Mouse (Mus musculus): ENCODE results near the gene Ap2a1. TPM values are rescaled to one million over a fixed set of nuclear protein-coding genes. Genes with fewer than 3 reads are reported as not detected.
A peak's percentile ranks its signal among the peaks of the same experiment; 100 is the strongest.

Gene Ap2a1
- polyA plus RNA-seq, 1 experiment, result 107 TPM

DNA sequence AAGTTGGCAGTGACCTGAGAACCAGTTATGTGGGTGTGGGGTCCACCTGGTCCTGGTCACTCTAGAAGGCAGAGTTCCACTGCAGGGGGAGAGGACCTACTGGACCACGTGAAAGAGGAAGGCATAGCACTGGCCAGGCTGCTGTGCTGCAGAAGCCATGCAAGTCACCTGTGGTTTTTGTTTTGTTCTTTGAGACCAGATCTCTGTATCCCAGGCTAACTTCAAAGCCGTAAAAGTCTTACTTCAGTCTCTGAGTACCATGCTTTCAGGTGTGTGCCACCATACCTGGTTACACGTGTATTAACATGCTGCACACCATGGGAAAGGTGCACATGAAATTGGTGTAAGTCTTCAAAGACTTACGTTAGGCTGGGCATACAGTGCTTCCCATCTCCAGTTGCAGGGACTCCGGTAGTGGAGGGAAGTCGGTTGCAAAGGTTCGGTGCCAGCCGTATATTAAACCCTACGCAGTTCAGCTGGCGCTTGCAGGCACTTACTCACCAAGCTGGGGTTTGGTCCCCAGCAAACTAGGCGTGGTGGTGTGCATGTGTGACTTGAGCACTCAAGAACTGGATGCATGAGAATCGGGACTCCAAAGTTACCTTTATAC is 77.6 kb downstream of the Ap2a1 start:
- H3K9me3 ChIP-seq (replicated peaks; ENCODE audit: control insufficient read depth, insufficient read depth, low read length, poor library complexity, severe bottlenecking), result no peaks in the 10 kb centered on the region
- no peak overlapping the region for H3K4me3 ChIP-seq (ENCODE audit: low read depth, low read length)
- no peak overlapping the region for H3K27ac ChIP-seq (ENCODE audit: insufficient read depth, low read length)
- H3K9ac ChIP-seq (ENCODE audit: low read depth, poor library complexity, severe bottlenecking), result no peak overlapping the region
- TF ChIP-seq POLR2A (IDR thresholded peaks at IDR 0.05; ENCODE audit: insufficient read depth, low read length) (no peak), EP300 (IDR thresholded peaks at IDR 0.05; ENCODE audit: insufficient read depth, low read depth, low read length) (no peak), CTCF (IDR thresholded peaks at IDR 0.05; ENCODE audit: low read depth, low read length) (no peak)
- no peaks in the 10 kb centered on the region for H3K27me3 ChIP-seq (ENCODE audit: control insufficient read depth, insufficient read depth, low read length, poor library complexity, severe bottlenecking)
- no peaks in the 10 kb centered on the region for H3K4me1 ChIP-seq (ENCODE audit: control insufficient read depth, insufficient read depth, low read length)
- no peaks in the 10 kb centered on the region for H3K36me3 ChIP-seq (ENCODE audit: control insufficient read depth, insufficient read depth, low read length, poor library complexity, severe bottlenecking)

DNA sequence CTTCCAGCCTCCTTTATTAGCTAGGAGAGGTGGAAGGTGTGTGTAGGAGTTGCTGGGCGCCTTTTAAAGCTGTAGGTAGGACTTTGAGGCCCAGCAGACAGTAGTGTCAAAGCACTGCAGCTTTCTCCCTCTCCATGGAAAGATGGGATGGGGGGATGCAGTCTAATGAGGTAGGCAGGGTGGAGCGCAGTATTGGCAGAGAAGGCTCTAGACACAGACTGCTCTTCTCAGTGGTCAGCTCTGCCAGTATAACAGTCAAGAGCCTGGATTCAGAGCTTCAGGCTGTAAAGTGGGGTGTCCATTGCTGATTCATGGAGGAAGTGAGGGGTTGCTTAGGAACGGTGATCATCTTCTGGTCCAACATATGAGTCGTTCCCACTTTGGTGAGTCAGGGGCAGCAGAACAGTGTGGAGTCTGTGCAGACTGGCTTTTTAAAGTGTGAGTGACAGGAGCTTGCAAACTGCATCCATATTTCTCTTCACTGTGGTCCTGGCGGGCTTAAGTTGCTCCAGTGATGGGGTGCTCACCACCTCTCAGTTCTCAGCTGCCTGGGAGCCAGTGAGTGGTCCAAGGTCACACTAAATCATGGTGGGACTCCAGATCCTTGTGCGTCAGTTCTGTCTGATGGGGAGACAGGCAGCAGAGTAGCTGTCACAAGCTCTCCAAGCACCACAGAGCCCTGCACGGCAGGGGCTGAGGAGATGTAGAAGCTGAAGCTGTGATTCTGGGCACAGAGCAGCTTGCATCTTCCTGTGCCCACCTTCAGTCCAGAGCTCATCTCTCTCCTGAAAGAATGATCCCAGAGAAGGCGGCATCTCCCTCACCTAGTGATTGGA is 78.3 kb downstream of the Ap2a1 start:
- Histone ChIP-seq H3K36me3 (ENCODE audit: control insufficient read depth, insufficient read depth, low read length, poor library complexity, severe bottlenecking) (no peaks in the 10 kb centered on the region), H3K4me3 (ENCODE audit: low read depth, low read length) (peak overlapping the region; percentile 88), H3K27ac (ENCODE audit: insufficient read depth, low read length) (no peak overlapping the region), H3K9ac (ENCODE audit: low read depth, poor library complexity, severe bottlenecking) (peak overlapping the region; percentile 69), H3K9me3 (replicated peaks; ENCODE audit: control insufficient read depth, insufficient read depth, low read length, poor library complexity, severe bottlenecking) (no peaks in the 10 kb centered on the region), H3K4me1 (ENCODE audit: control insufficient read depth, insufficient read depth, low read length) (no peaks in the 10 kb centered on the region), H3K27me3 (ENCODE audit: control insufficient read depth, insufficient read depth, low read length, poor library complexity, severe bottlenecking) (no peaks in the 10 kb centered on the region)
- no peak for TF ChIP-seq POLR2A (IDR thresholded peaks at IDR 0.05; ENCODE audit: insufficient read depth, low read length)
- TF ChIP-seq CTCF (IDR thresholded peaks at IDR 0.05; ENCODE audit: low read depth, low read length), result no peak
- TF ChIP-seq EP300 (IDR thresholded peaks at IDR 0.05; ENCODE audit: insufficient read depth, low read depth, low read length), result no peak

Other genes starting within 250 kb of the Ap2a1 start
- gene Izumo2, start 220.8 kb downstream of the Ap2a1 start, polyA plus RNA-seq (2011; ENCODE audit: insufficient read depth, insufficient read length, low read depth, missing spikeins), result 1.8 and 2.2 TPM in 2 replicates
- 52.2 and 62.7 TPM in 2 replicates for gene Vrk3, start 181.1 kb downstream of the Ap2a1 start, polyA plus RNA-seq (2011; ENCODE audit: insufficient read depth, insufficient read length, low read depth, missing spikeins)
- 24.4 and 28.4 TPM in 2 replicates for gene Zfp473, start 178.4 kb downstream of the Ap2a1 start, polyA plus RNA-seq (2011; ENCODE audit: insufficient read depth, insufficient read length, low read depth, missing spikeins)
- gene Nup62, start 113.4 kb downstream of the Ap2a1 start, polyA plus RNA-seq (2011; ENCODE audit: insufficient read depth, insufficient read length, low read depth, missing spikeins), result 90.6 and 109 TPM in 2 replicates
- gene Il4i1, start 113.1 kb downstream of the Ap2a1 start, polyA plus RNA-seq (2011; ENCODE audit: insufficient read depth, insufficient read length, low read depth, missing spikeins), result 4.7 and 6.4 TPM in 2 replicates
- 9.6 and 14.6 TPM in 2 replicates for gene Atf5, start 112.8 kb downstream of the Ap2a1 start, polyA plus RNA-seq (2011; ENCODE audit: insufficient read depth, insufficient read length, low read depth, missing spikeins)
- gene Akt1s1, start 80.5 kb downstream of the Ap2a1 start, polyA plus RNA-seq (2011; ENCODE audit: insufficient read depth, insufficient read length, low read depth, missing spikeins), result 38.1 and 38.3 TPM in 2 replicates
- 33.9 and 46.7 TPM in 2 replicates for gene Tbc1d17, start 80.4 kb downstream of the Ap2a1 start, polyA plus RNA-seq (2011; ENCODE audit: insufficient read depth, insufficient read length, low read depth, missing spikeins)
- gene Pnkp, start 72.4 kb downstream of the Ap2a1 start, polyA plus RNA-seq (2011; ENCODE audit: insufficient read depth, insufficient read length, low read depth, missing spikeins), result 22.3 and 30.3 TPM in 2 replicates
- 153 and 160 TPM in 2 replicates for gene Ptov1, start 59.7 kb downstream of the Ap2a1 start, polyA plus RNA-seq (2011; ENCODE audit: insufficient read depth, insufficient read length, low read depth, missing spikeins)
- gene Med25, start 36.8 kb downstream of the Ap2a1 start, polyA plus RNA-seq (2011; ENCODE audit: insufficient read depth, insufficient read length, low read depth, missing spikeins), result 54.0 and 65.6 TPM in 2 replicates
- gene Fuz, start 33.4 kb downstream of the Ap2a1 start, polyA plus RNA-seq (2011; ENCODE audit: insufficient read depth, insufficient read length, low read depth, missing spikeins), result 15.5 and 17.5 TPM in 2 replicates
- not detected in 2 replicates for gene Tsks, start 13.7 kb upstream of the Ap2a1 start, polyA plus RNA-seq (2011; ENCODE audit: insufficient read depth, insufficient read length, low read depth, missing spikeins)
- gene Cpt1c, start 45.4 kb upstream of the Ap2a1 start, polyA plus RNA-seq (2011; ENCODE audit: insufficient read depth, insufficient read length, low read depth, missing spikeins), result 73.3 and 84.5 TPM in 2 replicates
- gene Prmt1, start 57.1 kb upstream of the Ap2a1 start, polyA plus RNA-seq (2011; ENCODE audit: insufficient read depth, insufficient read length, low read depth, missing spikeins), result 461 and 485 TPM in 2 replicates
- 56.1 and 57.5 TPM in 2 replicates for gene Irf3, start 68.2 kb upstream of the Ap2a1 start, polyA plus RNA-seq (2011; ENCODE audit: insufficient read depth, insufficient read length, low read depth, missing spikeins)
- gene Bcl2l12, start 69.2 kb upstream of the Ap2a1 start, polyA plus RNA-seq (2011; ENCODE audit: insufficient read depth, insufficient read length, low read depth, missing spikeins), result 41.9 and 46.8 TPM in 2 replicates
- 64.2 and 73.2 TPM in 2 replicates for gene Scaf1, start 86.9 kb upstream of the Ap2a1 start, polyA plus RNA-seq (2011; ENCODE audit: insufficient read depth, insufficient read length, low read depth, missing spikeins)
- 72.4 and 80.4 TPM in 2 replicates for gene Rras, start 88.5 kb upstream of the Ap2a1 start, polyA plus RNA-seq (2011; ENCODE audit: insufficient read depth, insufficient read length, low read depth, missing spikeins)
- 35.0 and 35.5 TPM in 2 replicates for gene Prr12, start 123.4 kb upstream of the Ap2a1 start, polyA plus RNA-seq (2011; ENCODE audit: insufficient read depth, insufficient read length, low read depth, missing spikeins)
- 58.1 and 62.4 TPM in 2 replicates for gene Nosip, start 132.9 kb upstream of the Ap2a1 start, polyA plus RNA-seq (2011; ENCODE audit: insufficient read depth, insufficient read length, low read depth, missing spikeins)
- 7.7 and 12.0 TPM in 2 replicates for gene Prrg2, start 133.2 kb upstream of the Ap2a1 start, polyA plus RNA-seq (2011; ENCODE audit: insufficient read depth, insufficient read length, low read depth, missing spikeins)
- 66.7 and 88.2 TPM in 2 replicates for gene Rcn3, start 162.7 kb upstream of the Ap2a1 start, polyA plus RNA-seq (2011; ENCODE audit: insufficient read depth, insufficient read length, low read depth, missing spikeins)
- gene Fcgrt, start 174.4 kb upstream of the Ap2a1 start, polyA plus RNA-seq (2011; ENCODE audit: insufficient read depth, insufficient read length, low read depth, missing spikeins), result 2.0 and 2.5 TPM in 2 replicates
- gene Rps11, start 194.9 kb upstream of the Ap2a1 start, polyA plus RNA-seq (2011; ENCODE audit: insufficient read depth, insufficient read length, low read depth, missing spikeins), result 2,753 and 2,969 TPM in 2 replicates
- 3,729 and 4,020 TPM in 2 replicates for gene Rpl13a, start 199.3 kb upstream of the Ap2a1 start, polyA plus RNA-seq (2011; ENCODE audit: insufficient read depth, insufficient read length, low read depth, missing spikeins)
- gene Gm45713, start 206.7 kb upstream of the Ap2a1 start, polyA plus RNA-seq (2011; ENCODE audit: insufficient read depth, insufficient read length, low read depth, missing spikeins), result not detected in 2 replicates
- 3.0 and 3.7 TPM in 2 replicates for gene Flt3l, start 206.9 kb upstream of the Ap2a1 start, polyA plus RNA-seq (2011; ENCODE audit: insufficient read depth, insufficient read length, low read depth, missing spikeins)
- 38.5 and 43.6 TPM in 2 replicates for gene Pih1d1, start 224.8 kb upstream of the Ap2a1 start, polyA plus RNA-seq (2011; ENCODE audit: insufficient read depth, insufficient read length, low read depth, missing spikeins)
- 36.9 and 44.2 TPM in 2 replicates for gene Aldh16a1, start 225.1 kb upstream of the Ap2a1 start, polyA plus RNA-seq (2011; ENCODE audit: insufficient read depth, insufficient read length, low read depth, missing spikeins)
- 0.94 and 1.6 TPM in 2 replicates for gene Slc17a7, start 234.5 kb upstream of the Ap2a1 start, polyA plus RNA-seq (2011; ENCODE audit: insufficient read depth, insufficient read length, low read depth, missing spikeins)